Mouse (Mus musculus) common myeloid progenitor, adult 5-6 weeks (primary cell): ENCODE results near the gene Atg7. TPM values are rescaled to one million over a fixed set of nuclear protein-coding genes. Genes with fewer than 3 reads are reported as not detected.

Experiments used
- ATAC-seq: replicated peaks from 2 replicates; pipeline ENCODE4 v1.8.0; 2016; ENCODE audit warnings: low read depth, mild to moderate bottlenecking, moderate TSS enrichment, inconsistent platforms; ENCODE audit not compliant: poor library complexity, severe bottlenecking
- total RNA-seq: library from RNA; stranded (forward); fragments of 200-1000, 187-1606 nt; gene quantifications from 2 replicates; pipeline ENCODE4 v1.2.3, GENCODE M21; 2017

Atg7 gene
- total RNA-seq, 1 experiment from 2014 or later = 17.2 TPM

DNA sequence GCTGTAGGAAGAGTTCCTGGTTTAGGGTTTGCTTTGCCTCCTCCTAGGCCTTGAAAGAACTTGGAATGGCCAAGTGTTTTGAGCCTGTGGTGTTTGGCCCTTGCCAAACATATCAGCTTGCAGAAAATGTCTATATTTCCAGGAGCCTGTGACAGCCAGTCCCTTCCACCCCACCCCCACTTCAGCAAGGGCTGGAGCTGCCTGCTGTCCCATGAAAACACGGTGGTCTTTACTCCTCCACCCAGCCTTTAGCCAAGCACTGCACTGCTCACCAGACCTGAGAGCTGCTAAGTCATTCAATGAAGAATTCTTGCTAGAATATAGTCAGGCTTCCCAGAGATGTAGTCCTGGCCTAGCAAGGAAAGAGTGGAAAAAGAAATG lies 166.5 kb downstream of the Atg7 start:
- no peak for ATAC-seq

GRCm38 (mm10) chr6:114812322-114812721 lies 169.4 kb downstream of the Atg7 start:
- ATAC-seq = no peak

GRCm38 (mm10) chr6:114812779-114813178 lies 169.9 kb downstream of the Atg7 start:
- no peak for ATAC-seq

- no peak for ATAC-seq
These were observed 171.4 kb downstream of the Atg7 start for GRCm38 (mm10) chr6:114814199-114814881.

GRCm38 (mm10) chr6:114814882-114815650 lies 172.2 kb downstream of the Atg7 start:
- ATAC-seq = no peak

DNA sequence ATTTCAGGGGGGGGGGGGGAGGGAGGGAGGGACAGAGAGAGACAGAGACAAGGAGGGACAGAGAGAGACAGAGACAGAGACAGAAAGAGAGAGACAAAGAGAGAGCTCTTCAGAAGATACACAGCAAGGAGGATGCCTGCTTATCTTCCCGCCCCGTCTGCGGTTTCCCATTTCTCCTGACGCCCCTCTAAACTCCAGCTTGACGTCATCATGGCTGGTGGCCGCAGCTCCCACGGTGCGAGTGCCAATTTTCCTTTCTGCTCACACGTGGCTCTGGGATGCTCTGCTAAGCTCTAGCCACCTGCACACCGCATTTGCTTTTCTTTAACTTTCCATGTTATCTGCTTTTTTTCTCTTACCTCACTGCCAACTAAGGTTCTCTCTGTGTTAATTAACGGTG lies 175.1 kb downstream of the Atg7 start:
- peak; percentile 67 for ATAC-seq

DNA sequence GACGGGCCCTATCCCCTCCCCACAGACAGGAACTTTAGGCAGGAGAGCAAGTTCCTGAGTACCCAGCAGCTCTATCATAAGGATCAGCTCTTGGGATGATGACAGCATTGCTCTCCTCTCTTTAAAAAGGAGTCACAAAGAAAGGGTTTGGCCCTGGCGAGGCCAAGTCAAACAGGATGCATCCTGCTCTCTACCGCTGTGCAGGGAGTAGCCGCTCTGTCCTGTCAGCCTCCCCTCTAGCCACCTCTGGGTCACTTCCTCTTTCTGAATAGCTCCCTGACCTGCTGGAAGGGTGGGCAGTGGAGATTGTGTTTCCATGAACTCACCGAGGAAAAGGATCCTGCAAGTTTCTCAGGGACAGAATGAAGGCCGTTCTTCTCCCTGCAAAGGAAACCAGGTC lies 175.6 kb downstream of the Atg7 start:
- peak; percentile 61 for ATAC-seq

- peak; percentile 33 for ATAC-seq
These were observed 177.1 kb downstream of the Atg7 start for GRCm38 (mm10) chr6:114819971-114820481.

GRCm38 (mm10) chr6:114821646-114822045 lies 178.7 kb downstream of the Atg7 start:
- ATAC-seq = no peak

- ATAC-seq = no peak
These were observed 184.0 kb downstream of the Atg7 start for GRCm38 (mm10) chr6:114826889-114827288.

GRCm38 (mm10) chr6:114829660-114830438 lies 187.0 kb downstream of the Atg7 start:
- no peak for ATAC-seq

DNA sequence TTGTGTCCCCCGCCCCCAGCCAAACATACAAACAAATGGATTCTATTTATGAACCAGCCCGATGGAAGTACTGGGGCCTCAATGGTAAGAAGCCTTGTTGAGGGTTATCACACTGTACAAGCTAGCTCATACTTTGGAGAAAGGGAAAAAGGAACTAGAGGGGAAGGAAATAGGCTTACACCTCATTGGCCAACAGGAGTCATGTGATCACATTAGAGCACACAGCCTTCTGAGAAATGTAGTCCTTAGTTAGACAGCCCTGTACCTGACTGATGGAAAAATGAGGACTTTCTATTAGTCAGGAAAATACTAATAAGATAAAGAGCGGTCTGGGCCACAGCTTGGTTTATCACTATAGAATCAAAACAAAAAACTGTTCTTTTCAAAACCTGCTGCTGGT lies 188.9 kb downstream of the Atg7 start:
- peak; percentile 73 for ATAC-seq

DNA sequence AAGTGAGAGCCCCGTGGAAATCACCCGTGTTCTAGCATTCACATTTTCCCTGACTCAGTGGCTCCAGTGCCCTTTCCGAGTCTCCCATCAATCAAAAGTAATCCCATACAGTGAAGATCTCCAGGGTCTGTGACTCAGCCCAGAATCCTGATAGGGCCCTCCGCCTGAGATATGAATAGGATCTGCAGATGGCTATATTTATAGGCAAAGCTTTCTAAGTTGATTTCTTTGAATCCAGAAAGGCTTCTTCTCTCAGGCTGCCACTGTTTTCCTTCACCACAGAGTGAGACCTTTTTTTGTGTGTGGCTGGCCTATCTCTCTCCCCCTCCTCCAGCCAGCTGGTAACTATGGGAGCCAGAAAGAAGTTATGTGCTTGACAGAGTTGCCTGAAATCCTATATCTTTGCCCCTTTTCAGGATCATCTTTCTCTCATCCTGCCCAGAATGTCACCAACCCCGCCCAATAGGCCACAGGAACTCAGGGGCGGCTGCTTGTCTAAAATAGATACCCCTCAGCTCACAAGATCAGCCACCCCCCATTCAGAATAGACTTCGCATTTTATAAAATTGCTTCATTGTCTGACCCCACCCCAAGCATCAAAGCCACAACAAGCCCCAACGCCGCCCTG lies 190.3 kb downstream of the Atg7 start:
- no peak for ATAC-seq

GRCm38 (mm10) chr6:114833791-114834346 lies 191.0 kb downstream of the Atg7 start:
- no peak for ATAC-seq

GRCm38 (mm10) chr6:114835344-114835743 lies 192.4 kb downstream of the Atg7 start:
- no peak for ATAC-seq

GRCm38 (mm10) chr6:114835752-114836151 lies 192.9 kb downstream of the Atg7 start:
- no peak for ATAC-seq

DNA sequence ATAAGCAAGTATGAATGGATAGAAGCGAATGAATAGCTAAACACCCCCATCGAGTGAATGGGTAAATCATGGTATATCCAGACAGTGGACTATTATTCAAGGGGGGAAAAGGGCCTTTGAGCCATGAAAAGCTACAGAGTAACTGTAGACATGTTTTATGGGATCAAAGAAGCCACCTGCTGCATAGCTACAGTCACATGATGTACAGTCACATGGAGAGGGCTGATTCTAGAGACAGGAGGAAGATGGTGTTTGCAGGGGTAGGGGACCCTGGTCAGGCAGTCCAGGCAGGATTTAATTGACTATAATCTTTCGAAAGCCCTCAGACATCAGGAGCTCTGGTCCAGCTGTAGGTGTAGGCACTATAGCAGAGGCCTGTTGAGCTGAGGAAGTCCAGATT lies 193.5 kb downstream of the Atg7 start:
- no peak for ATAC-seq

- no peak for ATAC-seq
These were observed 196.0 kb downstream of the Atg7 start for GRCm38 (mm10) chr6:114838872-114839271.

DNA sequence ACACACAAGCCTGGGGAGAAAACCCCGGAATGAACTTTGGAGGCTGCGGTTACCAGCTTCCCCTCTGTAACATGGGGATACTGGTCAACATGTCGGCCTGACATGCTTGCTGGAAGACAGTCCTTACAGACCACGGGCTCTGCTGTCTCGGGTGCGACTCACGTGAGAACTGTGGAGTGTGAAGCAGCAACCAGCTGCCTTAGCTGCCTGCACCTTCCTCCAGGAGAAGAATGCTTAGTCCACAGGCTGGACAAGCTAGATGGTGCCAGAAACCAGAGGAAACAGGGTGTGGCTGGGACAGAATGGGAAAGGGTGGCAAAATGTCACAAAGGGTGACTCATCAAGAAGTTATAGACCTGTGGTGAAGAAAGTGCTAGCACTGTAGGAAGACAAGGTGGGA lies 197.1 kb downstream of the Atg7 start:
- ATAC-seq = peak; percentile 47

DNA sequence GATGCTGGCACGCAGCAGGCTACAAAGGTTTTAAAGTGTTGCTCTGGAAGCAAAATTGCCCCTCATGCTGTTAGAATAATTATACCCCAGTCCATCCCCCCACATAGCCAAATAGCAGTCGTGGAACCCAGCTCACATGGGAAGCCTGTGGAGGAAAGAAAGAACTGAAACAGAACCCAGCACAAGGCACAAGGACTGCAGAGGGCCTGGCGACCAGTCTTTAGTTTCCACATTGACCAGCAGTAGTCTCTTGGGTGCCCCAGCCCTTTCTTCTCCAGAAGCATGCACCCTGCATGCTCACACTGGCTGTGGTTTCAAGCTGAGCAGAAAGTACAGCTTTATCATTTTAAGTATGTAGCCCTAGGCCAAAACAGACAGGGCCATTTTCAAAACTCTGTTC lies 199.2 kb downstream of the Atg7 start:
- no peak for ATAC-seq
